Mouse (Mus musculus) neutrophil, adult 65 days (primary cell): ENCODE results near the gene Slc1a2. TPM values are rescaled to one million over a fixed set of nuclear protein-coding genes. Genes with fewer than 3 reads are reported as not detected.

Source experiments
- total RNA-seq: library from RNA; stranded (reverse); gene quantifications from 2 replicates; pipeline ENCODE4 v1.2.4, GENCODE M21; 2023

Gene Slc1a2
- not detected in 2 replicates for total RNA-seq

GRCm38 (mm10) chr2:102658163-102658660, at the start of gene Slc1a2:
Slc1a2 (plus strand) TSS chr2:102658659.

Other genes starting within 250 kb of the Slc1a2 start
- gene Fjx1, start 206.2 kb upstream of the Slc1a2 start, total RNA-seq: not detected in 2 replicates
- not detected in 2 replicates for gene Pamr1, start 108.6 kb upstream of the Slc1a2 start, total RNA-seq
- 778 and 872 TPM in 2 replicates for gene Cd44, start 243.0 kb downstream of the Slc1a2 start, total RNA-seq